Mouse (Mus musculus): Measurements from ENCODE around the gene Txnrd2.

Txnrd2 gene

DNA sequence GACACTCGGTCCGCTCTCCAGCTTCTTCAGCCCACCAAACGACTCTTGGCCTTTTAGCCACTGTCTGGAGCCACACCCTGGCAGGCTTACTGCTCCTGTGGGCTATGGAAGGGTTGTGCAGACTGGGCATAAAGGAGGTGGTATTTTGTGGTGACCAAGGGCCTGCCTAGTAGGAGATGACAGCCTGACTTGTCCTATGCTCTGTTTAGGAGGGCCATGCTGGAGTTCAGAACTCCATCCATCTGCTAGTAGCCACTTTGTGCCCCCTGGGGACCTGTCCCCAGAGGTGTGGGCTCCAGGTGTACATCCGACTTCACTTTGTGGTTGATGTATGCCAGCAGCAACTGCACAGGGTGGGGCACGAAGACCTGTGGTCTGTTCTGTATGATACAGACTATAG, 32.6 kb upstream of the Txnrd2 start:
- DNase-seq (ENCODE audit: low read depth), result no peak

DNA sequence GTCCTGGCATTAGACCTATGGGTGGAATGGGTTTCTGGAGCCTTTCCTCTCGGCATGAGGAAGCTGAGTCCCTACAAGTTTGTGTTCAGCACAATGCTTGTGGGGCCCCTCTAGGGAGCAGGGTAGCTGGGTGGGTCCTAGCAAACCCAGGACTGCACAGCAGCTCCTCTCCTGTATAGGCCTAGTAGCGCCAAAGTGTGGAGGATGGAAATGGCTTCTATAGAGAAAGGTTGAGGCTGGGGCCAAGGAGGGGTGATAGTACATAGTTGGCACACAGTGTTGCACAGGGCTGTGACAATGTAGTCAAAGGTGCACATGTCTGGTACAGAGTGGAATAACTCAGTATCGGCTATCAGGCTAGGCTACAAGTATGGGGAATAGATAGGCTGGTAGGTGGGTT, 32.1 kb upstream of the Txnrd2 start:
- DNase-seq (ENCODE audit: low read depth), result no peak

DNA sequence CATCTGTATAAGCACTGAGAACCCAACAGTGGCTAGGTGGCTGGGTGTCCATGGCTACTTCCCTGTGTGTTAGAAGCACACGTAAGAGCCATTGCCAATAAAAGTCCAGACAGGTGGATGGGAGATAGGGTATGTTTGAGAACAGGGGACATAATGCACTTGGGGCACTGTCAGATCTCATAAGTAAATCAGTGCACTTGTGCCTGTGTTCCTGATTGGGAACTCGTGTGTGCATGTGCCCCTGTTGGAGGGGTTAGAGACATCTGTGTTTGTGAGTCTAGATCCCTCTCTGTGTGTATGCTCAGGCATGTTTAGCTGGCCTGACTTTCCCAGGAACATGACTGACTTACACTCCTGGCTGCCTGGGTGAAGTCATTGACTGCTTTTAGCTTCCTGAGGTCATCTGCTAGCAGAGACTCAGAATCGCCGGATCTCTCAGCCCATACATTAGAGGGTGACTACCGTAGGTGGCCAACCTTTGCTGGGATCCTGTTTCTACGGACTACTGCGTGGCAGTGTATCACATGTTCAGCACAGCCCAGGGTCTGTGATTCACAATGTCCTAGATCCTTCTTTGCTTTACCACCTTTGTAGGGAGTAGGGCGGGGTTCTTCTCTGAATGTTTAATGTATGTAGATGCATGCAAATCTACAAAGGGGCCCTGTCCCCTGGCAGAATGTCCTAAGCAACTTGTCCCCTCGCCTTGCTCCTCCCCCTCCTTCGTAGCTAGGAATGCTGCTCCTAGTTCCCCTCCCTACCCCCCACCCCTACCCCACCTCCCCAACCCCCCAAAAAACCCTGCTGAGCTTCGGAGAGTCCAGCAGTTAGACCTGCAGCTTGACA, 31.2 kb upstream of the Txnrd2 start:
- DNase-seq (ENCODE audit: low read depth), result no peak

DNA sequence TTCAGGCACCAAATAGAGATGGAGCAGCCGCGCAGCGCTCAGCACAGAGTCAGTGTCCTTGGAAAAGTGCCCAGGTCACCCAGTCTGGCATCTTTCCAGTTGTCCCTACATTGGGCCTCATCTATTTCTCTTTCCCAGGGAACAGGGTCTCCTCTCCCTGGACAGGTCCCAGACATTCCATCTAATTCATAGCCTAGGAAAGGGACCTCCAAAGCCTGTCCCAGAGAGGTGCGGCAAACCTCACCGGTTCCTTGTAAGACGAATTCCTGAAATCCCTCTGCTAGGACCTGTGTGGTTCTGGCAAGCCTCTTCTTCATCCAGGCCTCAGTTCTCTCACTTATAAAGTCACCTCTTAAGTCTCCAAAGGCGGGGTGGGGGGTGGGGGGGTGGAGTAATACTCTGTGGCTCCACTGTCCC, 30.6 kb upstream of the Txnrd2 start:
- no peak for DNase-seq (ENCODE audit: low read depth)

DNA sequence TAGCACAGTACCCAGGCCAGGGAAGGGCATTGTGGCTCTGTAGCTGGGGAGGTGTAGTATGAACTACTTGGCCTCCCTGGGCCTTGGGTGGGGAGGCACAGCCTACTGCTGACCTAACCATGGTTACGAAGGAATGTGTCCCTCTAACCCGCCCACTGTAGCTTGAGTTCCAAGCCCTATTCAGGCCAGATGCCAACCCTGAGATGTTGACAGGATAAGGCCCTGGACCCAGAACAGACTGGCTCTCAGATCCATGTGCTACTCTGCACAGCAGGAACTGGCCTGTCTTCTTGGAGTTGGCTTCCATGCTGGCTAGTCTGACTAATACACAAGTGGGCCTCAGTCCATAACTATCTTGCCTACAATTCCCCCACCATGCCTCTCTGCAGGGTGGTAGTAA, 30.0 kb upstream of the Txnrd2 start:
- no peak for DNase-seq (ENCODE audit: low read depth)

DNA sequence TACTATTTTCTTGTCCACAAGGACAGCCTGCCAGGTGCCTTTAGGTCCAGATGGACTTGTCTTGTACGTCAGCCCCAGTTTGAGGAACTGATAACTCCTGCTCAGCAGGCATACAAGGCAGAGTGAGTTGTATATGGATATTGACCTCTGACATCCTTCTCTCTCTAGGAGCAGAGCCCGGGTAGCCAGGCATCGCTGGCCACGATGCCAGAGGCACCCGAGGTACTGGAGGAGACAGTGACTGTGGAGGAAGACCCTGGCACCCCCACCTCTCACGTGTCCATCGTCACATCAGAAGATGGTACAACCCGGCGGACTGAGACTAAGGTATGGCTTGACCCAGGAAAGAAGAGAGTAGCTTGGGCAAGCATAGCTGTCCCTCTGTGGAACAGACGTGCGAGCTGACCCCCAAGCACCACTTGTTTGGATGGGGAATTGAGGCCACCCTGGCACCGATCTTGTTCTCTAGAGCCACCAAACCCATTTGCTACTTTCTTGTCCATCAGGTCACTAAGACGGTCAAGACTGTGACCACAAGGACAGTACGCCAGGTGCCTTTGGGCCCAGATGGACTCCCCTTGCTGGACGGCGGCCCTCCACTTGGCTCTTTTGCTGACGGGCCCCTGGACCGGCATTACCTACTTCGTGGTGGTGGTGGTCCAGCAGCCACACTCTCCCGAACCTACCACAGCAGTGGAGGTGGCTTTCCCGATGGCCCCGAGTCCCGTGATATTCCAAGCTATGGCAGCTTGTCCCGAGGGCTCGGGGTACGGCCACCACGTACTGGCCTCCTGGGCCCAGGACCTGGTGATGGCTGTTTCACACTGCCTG, 29.2 kb upstream of the Txnrd2 start:
- DNase-seq (ENCODE audit: low read depth), result no peak

DNA sequence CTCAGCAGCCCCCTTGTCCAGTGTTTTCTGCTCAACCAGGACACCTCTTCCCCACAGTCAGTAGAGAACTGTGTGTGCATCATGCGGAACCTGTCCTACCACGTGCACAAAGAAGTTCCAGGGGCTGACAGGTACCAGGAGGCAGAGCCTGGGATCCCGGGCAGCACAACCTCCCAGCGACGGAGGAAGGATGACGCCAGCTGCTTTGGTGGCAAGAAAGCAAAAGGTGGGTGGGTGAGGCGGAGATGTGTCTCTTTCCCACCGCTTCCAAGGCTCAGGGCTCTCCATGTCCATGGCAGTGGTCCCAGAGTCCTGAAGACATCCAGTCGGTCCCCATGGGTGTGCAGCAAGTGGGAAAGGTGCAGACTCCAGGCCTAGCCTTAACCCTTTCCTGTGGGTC, 26.2 kb upstream of the Txnrd2 start:
- DNase-seq (ENCODE audit: low read depth), result no peak

DNA sequence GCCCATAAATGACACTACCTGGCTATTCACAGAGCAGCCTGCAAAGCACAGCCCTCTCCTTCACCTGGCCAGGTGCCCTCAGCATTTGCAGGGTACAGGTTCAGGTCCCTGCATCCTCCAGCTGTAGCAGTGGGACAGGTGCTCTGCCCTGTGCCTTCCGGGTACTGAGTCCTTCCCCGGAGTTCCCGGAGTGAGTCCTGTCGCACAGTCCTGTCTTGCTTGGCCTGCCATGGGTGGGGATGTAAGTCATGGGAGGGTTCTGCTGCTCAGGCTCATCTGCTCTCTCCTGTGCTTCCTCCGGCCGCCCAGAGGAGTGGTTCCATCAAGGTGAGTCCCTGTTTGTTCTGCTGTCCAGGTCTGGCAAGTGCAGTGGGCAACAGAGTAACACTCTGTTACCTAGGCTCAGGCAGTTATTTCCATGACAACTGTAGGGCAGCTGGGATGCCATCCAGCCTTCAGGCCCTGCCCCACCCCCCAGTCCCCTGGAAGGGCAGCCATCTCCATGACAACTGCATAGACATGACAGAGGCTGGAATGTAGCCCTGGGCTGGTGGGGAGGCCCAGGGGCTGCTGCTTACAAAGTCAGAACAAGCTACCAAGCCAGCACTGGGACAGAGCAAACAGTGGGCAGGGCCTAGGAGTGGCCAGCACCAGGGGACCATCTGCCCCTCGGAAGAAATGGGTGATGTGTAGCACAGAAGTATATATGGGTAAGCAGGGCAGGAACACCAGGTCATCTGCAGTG, 25.5 kb upstream of the Txnrd2 start:
- DNase-seq (ENCODE audit: low read depth), result no peak

DNA sequence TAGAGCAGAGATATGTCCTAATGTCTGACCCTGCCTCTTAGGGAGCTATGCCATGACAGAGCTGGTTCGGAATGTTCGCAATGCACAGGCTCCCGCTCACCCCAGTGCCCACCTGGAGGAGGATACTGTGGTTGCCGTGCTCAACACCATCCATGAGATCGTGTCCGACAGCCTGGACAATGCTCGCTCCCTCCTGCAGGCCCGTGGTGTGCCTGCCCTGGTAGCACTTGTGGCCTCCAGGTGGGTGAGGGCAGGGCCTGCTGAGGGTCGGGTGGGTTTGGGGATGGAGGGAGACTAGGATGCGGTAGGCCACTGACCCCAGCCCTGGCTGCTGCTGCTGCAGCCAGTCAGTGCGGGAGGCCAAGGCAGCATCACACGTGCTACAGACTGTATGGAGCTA, 22.9 kb upstream of the Txnrd2 start:
- DNase-seq (ENCODE audit: low read depth), result no peak

DNA sequence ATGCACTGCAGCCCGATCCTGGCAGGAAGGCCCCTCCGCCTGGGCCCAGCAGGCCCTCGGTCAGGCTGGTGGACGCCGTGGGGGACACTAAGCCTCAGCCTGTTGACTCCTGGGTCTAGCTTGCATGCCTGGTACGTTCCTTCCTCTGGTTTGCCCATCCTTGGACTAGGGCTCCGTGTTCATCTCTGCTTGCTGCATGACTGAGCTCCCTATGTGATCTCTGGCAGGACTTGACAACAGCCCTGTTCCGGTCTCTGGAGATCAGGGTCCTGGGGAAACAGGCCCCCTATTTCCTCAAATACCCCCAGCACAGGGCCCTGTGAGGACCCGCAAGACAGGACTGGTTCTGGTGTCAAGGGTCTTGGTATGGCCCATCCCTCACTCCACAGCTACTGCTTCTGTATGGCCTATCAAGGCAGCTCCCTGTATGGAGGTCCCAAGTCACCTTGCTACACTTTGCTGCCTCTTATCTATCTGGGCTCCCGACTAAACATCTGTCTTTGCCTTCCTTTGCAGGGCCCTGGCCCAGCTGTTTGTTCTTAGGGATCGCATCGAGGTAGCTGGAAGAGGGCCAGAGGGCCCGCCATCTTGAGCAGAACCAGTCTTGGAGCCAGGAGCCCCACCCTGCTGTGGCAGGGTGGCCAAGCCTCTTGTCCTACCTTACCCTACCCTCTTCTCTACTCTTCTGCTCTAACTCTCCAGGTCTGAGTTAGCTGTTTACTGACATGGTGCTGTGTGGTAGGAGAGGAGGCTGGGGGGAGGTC, 20.9 kb upstream of the Txnrd2 start:
- DNase-seq (ENCODE audit: low read depth), result no peak

DNA sequence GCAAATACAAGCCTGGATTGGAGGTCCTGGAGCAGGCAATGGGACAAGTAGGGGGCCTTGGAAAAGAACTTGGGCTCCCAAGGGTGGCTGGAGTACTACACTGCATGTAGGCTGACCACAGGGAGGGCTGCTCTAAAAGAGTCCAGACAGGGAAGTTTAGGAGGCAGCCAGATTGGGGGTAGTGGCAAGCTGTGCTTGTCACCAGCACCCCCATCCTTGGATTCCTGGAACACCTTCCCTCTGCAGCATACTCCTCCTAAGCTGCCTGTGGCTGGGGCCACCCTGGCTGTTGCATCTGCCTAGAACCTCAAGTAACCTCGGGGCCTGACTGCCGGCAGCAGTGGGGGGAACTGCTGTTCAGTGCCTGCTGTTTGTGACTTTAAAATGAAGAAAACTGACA, 20.3 kb upstream of the Txnrd2 start:
- no peak for DNase-seq (ENCODE audit: low read depth)

DNA sequence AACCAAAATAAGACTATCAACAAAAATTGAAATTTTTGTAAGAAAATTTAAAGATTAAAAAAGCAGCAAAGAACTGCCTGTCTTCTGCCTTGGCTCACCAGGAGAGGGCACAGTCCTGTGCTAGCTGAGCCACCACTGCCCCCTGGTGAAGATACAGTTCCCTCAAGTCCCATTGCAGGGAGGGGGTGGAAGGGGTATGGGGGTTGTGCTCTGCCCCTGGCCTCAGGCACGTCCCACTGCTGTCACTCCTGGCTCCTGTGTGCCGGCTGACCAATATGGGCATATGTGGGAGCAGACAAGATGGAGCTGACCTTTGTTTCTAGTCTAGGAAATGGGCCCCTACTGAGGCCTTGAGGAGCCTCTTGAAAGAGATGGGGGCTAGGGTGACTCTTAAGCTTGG, 19.9 kb upstream of the Txnrd2 start:
- DNase-seq (ENCODE audit: low read depth), result peak; percentile 60

DNA sequence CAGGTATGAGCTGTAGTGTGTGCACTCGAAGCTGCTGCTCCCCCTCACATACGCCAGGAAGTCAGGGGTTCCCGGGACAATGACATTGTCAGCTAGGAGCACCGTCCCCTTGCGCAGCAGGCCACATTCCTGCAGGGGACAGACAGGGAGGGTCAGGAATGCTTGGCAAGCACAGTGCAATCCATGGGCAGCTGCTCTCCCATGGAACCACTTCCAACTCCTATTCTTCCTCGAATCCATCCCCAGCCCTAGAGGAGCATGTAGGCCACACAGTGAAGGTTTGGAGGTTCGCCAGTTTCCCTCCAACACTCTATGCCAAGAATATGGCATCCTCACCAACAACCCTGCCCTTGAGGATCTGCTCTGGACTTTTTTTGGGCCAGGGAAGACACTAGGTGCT, 18.3 kb upstream of the Txnrd2 start:
- DNase-seq (ENCODE audit: low read depth), result no peak

DNA sequence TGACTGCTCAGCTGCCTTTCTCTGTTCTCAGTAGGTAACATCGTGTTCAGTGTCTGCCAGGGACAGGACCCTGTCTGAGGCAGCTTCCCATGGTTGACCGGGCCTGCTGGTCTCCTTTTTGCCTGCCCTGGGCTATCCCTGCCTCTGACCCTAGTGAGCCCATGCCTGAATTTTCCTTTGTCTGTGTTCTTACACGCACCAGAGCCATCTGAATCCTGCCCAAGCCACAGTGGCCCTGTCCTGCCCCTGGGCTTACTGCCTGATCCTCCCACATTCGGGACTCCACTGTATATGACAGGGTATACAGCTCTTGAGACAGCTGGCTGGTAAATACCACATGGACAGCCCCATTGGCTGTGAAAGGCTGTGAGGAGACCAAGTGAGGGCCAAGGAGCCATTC, 16.4 kb upstream of the Txnrd2 start:
- DNase-seq (ENCODE audit: low read depth), result no peak

DNA sequence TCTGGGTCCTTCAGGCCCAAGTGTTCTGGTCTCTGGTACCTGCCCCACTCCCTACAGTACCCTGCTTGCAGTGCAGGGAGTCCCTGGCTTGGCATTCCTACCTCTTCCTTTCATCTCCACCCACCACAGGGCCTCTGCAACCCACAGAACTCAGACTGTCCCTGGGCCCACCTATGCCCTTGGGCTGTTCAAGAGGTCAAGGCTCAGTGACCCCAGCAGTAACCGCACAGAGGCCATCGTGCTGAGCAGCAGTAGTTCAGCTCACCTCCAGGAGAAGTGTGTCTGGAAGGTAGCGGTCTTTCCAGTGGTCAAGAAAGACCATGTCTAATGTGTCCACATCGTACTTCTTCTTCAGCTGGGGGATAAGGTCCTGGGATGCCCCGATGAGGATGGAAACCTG, 15.8 kb upstream of the Txnrd2 start:
- DNase-seq (ENCODE audit: low read depth), result no peak

DNA sequence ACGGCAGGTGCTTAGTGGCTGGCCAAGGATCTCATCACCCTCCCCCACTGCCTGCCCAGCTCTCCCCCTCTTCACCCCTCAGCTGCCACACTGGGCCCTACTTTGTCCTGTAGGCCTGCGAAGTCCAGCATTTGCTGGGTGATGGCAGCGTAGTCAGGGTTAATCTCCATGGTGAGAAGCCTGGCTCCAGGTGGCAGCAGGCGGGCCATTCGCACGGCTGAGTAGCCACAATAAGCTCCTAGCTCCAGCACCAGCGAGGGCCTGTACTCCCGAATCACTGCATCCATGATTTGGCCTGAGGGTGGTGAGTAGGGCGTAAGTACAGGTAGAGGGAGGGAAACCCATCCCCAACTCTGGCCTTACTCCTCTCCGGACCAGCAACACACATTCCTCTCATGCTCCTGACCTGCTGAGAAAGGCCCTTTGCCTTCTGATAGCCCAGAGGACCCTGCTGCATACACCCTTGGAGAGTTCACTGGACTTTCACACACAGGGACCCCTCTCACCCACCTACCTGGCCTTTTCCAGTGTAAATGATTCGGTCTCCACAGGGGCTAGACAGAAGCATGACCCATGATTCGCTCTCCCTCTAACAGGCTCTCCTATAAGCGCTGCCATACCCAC, 15.0 kb upstream of the Txnrd2 start:
- no peak for DNase-seq (ENCODE audit: low read depth)

DNA sequence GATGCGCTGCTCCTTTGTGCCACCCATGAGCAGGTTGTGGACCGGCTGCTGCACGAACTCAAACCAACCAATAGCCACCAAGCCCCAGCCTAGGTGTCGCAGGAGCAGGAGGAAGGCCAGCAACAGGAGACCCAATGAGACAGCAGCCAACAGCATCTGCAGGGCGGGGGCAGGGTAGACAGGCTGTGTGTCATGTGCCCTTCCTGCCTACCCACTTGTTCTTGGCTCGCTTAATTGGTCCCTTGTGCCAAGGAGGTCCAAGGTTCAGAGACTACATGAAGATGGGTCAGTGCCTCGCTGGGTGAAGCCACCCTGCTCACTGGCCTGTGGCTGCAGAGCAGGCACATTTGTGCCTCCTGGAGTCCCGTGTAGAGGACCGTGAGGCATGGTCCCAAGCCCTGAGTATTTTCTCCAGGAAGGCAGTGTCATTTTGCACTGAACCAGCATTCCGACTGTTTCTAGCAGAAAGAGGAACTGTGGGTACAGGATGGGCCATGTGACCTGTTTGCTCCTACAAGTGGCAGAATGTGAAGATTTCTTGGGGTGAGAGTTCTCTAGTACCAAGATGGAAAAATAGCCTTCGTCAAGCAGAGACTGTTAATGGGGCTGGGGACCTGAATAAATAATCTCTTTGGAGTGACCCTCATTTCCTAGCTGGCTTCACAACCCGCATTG, 14.2 kb upstream of the Txnrd2 start:
- DNase-seq (ENCODE audit: low read depth), result no peak

DNA sequence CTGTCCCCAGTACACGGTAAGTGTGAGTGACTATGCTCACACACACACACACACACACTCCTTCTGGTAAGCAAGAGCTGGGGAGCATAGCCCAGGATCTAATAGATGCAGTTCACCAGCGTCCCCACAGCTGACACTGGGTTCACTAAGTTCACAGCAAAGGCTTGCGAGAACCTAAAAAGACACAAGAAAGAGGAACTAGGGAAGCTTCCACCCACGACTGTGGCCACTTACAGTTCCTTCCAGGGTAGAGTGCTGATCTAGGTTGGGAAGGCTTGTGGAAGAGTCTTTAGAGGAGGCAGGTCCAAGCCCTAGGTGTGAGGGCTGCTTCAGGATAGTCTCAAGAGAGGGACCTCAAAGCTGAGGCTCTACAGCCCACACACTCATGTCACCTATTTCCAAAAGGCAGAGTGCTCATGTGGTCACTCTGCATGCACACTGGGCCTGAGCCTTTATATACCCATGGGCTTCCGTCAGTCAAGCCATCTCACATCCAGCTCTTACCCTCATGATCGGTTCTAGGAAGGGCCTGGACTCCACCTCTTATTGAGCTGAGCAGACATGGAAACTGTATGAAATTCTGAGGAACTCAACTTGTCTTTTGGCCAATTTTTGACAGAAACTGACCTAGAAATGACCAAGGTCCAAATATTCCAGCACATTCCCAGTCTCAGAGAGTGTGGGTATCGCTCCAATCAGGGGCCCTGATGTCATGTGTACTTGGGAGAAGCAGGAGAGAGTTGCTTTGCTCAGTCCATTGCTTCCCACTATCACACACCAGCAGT, 13.0 kb upstream of the Txnrd2 start:
- no peak for DNase-seq (ENCODE audit: low read depth)

DNA sequence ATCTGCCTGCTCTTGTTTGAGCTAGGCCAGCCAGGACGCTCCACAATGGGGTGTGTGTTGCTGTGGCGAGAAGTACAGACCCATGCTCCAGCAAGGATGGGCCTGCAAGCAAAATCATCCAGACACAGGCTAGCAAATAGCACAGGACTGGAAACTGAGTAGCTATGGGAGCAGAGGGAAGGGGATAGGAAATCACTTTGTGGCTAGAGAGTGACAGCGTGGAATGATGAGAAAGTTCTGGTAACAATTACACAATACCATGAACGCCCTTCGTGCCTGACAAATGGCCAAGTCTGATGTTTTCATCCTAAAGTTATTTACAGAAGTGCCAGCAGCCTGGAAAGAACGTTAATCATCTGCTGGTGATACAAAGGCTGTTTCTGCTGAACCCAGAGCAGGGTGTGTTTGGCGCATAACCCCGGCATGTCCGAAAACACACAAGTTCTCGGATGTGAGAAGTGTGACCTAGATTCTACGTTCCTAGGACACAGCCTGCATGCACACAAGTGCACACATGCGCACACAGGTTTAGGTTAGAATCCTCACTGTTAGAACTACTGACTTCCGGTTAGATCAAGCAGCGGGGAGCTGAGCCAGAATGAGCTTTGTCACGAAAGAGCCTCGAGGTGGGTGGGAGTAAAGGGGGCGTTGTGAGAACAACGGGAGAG, 10.0 kb upstream of the Txnrd2 start:
- peak; percentile 54 for DNase-seq (ENCODE audit: low read depth)

DNA sequence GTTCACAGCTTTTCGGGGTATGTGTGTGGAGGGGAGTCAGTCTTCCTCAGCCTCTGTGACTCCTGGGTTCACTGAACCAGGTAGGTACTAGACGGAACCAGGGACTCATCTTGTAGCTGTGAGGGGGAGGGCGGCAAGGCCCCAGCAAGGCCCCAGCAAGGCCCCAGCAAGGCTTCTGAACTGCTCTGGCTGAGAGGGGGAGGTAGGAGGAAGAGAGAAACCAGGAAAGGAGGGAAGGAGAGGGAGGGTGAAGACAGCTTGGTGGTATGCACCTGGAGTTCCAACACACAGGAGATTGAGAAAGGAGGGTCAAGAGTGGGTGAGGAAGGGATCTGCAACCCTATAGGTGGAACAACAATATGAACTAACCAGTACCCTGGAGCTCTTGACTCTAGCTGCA, 9.3 kb upstream of the Txnrd2 start:
- no peak for DNase-seq (ENCODE audit: low read depth)

Measured in induced T-regulatory cell, adult 2 months (primary cell).